Mouse (Mus musculus): Measurements from ENCODE around the gene Mical2.

The Mical2 gene

GRCm38 (mm10) chr7:112371387-112371786 lies 145.7 kb downstream of the Mical2 start:
- DNase-seq, result no peak

DNA sequence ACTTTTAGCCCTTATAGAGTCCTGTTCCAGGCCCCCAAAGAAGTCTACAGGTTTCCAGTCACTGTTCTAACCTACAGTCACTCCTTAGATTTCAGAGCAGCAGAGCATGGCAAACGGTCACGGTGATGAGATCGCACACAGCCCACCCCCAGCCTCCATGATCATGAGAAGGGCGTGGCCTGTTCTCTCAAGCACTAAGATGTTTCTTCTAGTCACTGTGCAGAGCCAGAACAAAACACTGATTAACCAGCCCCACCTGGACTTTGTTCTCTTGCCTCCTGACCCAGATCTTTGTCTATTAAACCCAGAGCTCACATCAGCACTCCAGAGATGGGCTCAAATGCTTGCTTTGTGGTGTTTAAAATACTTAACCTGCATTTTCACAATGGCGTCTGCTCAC lies 148.4 kb downstream of the Mical2 start:
- no peak for DNase-seq

DNA sequence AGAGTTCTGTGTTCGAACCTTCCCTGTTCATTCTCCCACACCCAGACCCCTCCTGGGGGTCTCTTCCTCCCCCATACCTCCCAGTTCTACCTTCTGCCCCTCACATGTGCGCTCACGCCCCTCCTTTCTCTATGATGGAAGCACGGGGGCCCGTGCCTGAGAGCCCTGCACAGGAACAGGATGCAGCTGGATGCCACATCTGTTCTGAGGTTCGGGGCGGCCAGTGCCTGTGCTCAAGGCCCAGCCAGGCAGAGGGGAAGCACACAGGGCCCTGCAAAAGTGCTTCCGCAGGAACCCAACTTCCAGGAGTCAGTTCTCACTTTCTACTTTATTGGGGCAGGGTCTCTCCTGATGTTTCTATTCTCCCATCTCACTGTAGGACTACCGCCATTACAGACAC lies 149.4 kb downstream of the Mical2 start:
- no peak for DNase-seq

DNA sequence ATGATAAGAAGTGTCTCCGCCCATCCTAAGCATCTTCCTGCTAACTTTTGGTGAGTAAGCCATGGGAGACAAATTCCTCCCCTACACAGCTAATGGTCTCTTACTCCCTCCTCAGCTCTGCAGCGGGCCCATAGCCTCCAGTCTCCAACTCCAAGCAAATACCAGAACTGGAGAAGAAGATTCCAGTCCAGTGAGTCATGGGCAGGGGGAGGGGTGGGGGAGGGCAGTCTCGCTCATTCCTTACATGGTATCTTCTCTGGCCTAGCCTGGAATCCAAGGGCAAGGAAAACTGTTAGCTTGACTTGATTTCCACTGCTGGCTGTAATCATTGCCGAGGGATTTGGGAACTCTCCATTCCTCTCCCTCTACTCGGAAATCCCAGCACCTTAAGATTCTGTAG lies 150.2 kb downstream of the Mical2 start:
- DNase-seq, result no peak

GRCm38 (mm10) chr7:112376611-112377010 lies 151.0 kb downstream of the Mical2 start:
- no peak for DNase-seq

GRCm38 (mm10) chr7:112377314-112377713 lies 151.7 kb downstream of the Mical2 start:
- DNase-seq, result peak; percentile 69

DNA sequence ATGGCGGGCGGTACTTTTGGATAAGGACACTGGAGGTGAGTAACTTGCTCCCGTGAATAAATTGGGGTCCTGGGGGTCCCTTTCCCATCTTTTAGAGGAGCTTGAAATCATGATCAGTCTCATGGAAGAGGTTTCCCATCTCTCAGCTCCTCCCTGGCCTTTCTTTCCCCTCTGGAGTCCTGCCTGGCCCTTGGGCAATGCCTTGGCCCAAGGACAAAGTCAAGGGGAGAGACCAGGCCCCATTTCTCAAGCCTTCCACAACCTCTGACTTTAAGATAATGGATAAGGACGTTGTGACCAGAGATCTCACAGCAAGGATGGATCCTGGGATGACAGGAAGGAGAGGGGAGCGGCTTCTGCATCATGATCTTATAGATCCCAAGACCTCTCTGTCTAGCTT lies 152.4 kb downstream of the Mical2 start:
- DNase-seq, result no peak

GRCm38 (mm10) chr7:112378476-112378875 lies 152.8 kb downstream of the Mical2 start:
- peak; percentile 71 for DNase-seq

DNA sequence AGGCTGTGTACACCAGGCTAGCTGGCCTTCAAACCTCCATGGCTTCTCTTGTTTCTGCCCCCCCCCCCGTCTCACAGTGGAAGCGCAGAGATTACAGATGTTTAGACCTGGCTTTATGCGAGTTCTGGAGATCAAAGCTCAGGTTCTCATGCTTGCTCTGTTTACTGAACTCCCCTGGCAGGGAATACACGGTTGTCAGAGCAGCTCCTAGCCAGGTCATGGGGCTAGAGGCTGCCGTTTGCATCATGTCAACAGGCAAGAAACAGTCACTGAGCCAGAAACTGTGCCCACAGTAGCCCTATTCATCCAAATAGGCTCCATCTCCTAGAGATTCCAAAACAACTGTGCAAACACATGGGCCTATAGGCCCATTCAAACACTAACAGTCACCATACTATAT lies 160.9 kb downstream of the Mical2 start:
- no peak for DNase-seq

DNA sequence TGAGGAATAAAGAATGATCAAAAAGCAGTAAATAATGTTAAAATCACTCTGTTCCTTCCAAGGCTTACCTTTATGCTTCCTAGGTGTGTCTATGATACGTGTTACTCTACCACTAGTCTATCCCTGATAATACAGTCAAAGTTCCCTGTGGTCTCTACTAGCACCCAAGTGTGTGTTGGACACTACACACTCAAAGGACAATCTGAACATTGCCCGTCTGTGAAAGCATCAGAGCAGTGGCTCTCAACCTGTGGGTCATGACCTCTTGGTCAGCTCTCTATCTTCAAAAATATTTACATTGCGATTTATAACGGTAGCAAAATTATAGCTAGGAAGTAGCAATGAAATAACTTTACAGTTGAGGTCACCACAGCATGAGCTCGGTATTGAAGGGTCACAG lies 162.2 kb downstream of the Mical2 start:
- no peak for DNase-seq

DNA sequence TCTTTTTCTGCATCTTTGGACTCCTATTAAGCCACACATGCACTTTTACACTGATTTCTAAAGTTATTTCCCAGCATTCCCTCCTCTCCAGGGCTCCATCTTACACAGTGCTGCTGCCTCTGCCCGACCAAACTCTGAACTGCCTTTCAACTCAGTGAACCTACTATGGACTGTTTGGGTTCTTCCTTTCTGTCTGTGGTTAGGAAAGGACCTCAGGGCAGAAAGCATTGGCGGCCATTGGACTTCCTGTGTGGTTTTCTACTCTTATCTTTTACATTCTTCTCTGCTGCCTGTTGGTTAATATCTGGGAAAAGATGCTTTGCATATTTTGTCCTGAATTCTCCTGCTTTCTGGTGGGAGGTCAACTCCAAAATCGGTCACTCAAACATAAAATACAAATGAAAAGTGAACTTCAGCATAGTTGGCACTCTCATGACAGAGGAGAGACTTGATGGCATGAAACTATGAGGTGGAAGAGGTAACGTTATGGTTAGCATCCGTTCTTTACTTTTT lies 162.8 kb downstream of the Mical2 start:
- DNase-seq, result no peak

- no peak for DNase-seq
Observed at GRCm38 (mm10) chr7:112389611-112390251, 164.1 kb downstream of the Mical2 start.

DNA sequence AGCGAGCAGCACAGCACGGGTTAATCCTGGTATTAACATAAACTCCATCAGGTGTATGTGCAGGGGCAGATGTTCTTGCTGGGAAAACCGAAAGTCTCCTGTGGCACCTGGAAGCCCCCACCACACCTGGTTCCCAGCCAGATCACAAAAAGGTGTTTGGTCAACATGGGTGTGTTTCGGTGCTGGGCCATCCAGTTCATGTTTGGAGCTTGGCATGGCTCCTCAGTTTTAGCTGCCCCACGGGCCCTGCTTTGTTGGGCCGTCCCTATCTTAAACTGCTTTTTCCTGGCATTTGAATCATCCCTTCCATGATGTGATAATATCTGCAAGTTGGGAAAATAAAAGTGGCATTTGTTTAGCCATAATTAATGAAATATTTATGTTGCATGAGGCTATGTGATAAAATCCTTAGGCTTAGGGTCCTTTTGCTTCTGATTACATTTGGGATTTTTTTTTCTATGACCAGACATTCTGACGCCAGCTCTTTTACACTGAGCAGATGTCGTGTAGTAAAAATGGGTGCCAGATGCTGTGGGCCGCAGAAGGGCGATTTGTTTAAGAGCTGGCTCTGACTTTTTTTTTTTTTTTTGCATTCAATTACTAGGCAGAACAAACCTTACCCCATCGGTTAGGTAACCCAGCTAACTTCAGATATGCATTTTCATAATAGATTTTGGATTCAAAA lies 164.7 kb downstream of the Mical2 start:
- no peak for DNase-seq

- DNase-seq, result no peak
Observed at GRCm38 (mm10) chr7:112390937-112391605, 165.4 kb downstream of the Mical2 start.

GRCm38 (mm10) chr7:112397786-112398185 lies 172.1 kb downstream of the Mical2 start:
- no peak for DNase-seq

DNA sequence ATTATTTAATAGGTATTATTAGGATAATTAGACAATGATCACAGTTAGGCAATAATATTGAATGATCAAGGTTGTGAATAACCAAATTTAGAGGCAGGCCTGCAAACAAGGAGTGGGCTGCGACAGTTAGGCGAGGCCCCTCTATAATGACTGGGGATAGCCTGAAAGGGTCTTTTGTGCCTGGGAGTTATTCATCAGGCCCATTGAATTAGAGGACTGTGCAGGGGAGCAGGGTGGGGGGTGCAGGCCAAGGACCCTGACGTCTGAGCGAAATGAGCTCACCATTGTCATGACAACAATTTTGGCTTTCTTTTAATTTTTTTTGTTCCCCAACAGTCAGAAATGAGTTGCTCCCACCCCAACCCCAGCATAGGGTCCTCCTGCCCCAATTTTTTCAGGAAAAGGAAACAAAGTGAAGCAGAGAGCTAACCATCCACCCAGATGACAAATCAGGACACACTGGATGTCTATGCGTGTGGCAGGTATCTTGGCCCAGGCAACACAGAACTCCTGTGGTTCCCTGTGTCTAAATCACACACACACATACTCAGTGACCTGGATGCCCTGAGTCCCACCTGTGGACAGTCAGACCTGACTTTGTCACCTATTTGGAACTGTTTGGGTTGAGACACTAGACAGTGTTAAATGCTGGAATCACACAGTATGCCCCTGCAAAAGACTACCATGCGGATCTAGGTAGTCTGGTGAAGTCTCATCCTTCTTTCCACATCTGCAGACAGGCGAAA lies 173.9 kb downstream of the Mical2 start:
- DNase-seq, result no peak

- DNase-seq, result peak; percentile 52
Observed at GRCm38 (mm10) chr7:112400175-112400574, 174.5 kb downstream of the Mical2 start.

DNA sequence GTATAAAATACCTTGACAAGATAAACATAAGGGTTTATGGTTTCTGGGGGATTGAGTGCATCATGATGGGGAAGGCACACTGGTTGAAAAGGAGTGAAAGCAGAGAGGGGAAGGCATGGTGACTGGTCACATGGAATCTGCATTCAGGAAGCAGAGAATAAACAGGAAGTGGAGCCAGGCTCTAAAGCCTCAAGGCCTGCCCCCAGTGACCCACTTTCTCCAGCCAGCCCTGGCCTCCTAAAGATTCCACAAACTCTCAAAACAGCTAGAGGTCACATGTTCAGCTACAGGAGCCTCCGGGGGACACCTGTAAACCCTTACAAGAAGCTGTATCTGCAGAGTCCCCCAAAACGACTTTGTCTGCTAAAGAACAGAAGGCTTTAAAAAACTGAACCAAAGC lies 179.4 kb downstream of the Mical2 start:
- DNase-seq, result no peak

DNA sequence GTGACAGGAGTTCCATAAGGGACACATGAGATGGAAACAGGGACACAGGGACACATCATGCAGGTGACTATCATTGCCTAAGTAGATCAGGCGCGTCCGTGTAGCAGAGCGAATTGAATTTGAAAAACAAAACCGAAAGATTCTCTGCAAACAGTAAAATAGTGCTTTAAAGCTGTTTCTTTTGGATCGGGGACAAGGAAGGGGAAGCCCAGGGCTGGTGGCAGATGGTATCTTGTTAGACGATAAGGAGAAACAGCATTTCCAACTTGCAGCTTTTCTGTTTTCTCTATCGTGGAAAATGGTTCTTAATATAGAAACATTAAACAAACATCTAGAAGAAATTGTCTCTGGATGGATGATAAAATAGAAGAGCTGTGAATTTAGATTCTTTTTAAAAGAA lies 179.9 kb downstream of the Mical2 start:
- DNase-seq, result peak; percentile 39

DNA sequence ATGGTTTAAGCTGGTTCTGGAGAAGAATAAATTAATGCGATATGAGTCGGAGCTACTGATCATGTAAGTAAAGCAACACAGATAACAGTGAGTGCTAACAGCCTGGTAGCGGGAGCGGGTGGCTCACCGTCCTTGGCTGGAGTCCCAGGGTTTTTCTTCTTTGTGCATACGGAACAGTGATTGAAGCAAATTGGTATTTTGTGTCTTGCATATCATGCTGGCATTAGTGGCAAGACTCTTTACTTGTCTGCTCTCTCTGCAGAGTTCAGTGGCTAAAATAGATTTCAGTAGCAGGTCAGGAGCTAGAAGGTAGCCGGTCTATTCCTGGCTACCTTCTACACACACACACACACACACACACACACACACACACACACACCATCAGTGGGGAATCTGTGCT lies 181.9 kb downstream of the Mical2 start:
- peak; percentile 63 for DNase-seq

- DNase-seq, result no peak
Observed at GRCm38 (mm10) chr7:112409991-112410390, 184.3 kb downstream of the Mical2 start.

DNA sequence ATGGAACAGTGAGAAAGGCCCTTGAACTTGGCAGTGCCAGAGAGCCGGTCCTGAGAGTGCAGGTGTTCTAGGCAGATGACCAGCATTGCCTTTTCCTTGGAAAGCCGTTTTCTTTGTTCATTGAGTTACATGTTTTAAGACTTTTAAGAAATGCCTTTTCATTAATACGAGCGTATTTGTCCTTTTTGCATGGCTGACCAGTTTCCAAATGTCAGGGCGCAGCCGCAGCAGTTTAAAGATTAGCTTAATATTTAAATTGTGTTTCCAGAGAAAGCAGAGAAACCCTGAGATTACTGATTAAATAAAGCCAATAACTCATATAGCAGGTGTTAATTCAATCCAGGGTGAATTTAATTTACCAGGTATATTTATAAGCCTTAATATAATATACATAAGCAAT lies 187.6 kb downstream of the Mical2 start:
- no peak for DNase-seq

GRCm38 (mm10) chr7:112416058-112416526 lies 190.4 kb downstream of the Mical2 start:
- DNase-seq, result no peak

Measured in layer of hippocampus, adult 9-11 months (tissue).